Mouse (Mus musculus) stomach, embryonic 16.5 days (tissue): Measurements from ENCODE around the gene Ackr4. TPM values are rescaled to one million over a fixed set of nuclear protein-coding genes. Genes with fewer than 3 reads are reported as not detected.

ENCODE experiments used
- ATAC-seq: fragments of 200-750 bp; cut with Nextera tagmentation; 2 replicates; pipeline ENCODE4 v1.8.0; 2017; ENCODE audit warnings: moderate number of reproducible peaks, moderate TSS enrichment; ENCODE audit not compliant: insufficient read depth, low FRiP score
- H3K27ac ChIP-seq: fragments of 300-500 bp; sonication (generic); 2 replicates; pipeline ENCODE4 v1.5.1; 2014; ENCODE audit warnings: low read length
- H3K27me3 ChIP-seq: fragments of 300-500 bp; sonication (generic); 2 replicates; pipeline ENCODE4 v1.6.1; 2014; ENCODE audit warnings: low read length, control low read depth, mixed read lengths; ENCODE audit not compliant: control insufficient read depth, insufficient read depth
- H3K36me3 ChIP-seq: fragments of 300-500 bp; sonication (generic); 2 replicates; pipeline ENCODE4 v1.6.1; 2014; ENCODE audit warnings: low read length; ENCODE audit not compliant: control insufficient read depth, insufficient read depth
- H3K4me1 ChIP-seq: fragments of 300-500 bp; sonication (generic); 2 replicates; pipeline ENCODE4 v1.6.1; 2014; ENCODE audit warnings: low read length, control low read depth, mixed read lengths; ENCODE audit not compliant: control insufficient read depth, insufficient read depth
- H3K4me2 ChIP-seq: fragments of 300-500 bp; sonication (generic); 2 replicates; pipeline ENCODE4 v1.6.1; 2014; ENCODE audit warnings: low read depth, low read length, mixed read lengths
- H3K4me3 ChIP-seq: fragments of 300-500 bp; sonication (generic); replicated peaks from 2 replicates; pipeline ENCODE4 v1.5.1; 2014; ENCODE audit warnings: mild to moderate bottlenecking, low read length
- H3K9ac ChIP-seq: fragments of 300-500 bp; sonication (generic); 2 replicates; pipeline ENCODE4 v1.6.1; 2014; ENCODE audit warnings: low read length
- H3K9me3 ChIP-seq: fragments of 300-500 bp; sonication (generic); replicated peaks from 2 replicates; pipeline ENCODE4 v1.6.1; 2016; ENCODE audit warnings: low read length, control low read depth; ENCODE audit not compliant: control insufficient read depth
- WGBS: fragments of 180-500 bp; shearing (Covaris S2); extraction: QIAGEN DNeasy Blood & Tissue Kit; methylation state at CpG from one replicate; pipeline ENCODE4 v1.1.7; 2014; 5-methylcytosine and 5-hydroxymethylcytosine counted together
- polyA plus RNA-seq: library from polyadenylated mRNA; unstranded; fragments of >200 nt; fragmentation: Nextera tagmentation; extraction: Ambion mirVana; gene quantifications from 2 replicates; pipeline ENCODE4 v1.2.1, GENCODE M21; 2015

Gene Ackr4
- polyA plus RNA-seq, 1 experiment from 2014 or later = 4.9 TPM

DNA sequence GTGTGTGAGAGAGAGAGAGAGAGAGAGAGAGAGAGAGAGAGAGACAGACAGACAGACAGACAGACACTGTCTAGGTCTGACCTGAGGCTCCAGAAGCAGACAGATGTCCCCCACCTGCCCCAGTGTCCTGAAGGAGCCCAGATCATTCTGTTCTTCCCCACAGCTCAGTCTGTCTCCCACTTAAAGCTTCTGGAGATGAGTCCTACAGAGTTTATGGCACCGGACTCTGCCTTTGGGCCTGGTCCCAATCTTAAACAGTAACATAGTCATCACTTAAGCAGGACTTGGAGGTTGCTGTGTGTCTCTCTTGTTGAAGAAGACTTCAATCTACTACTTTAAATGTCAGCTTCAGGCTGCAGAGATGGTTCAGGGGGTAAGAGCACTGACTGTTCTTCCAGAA, 48.0 kb downstream of the Ackr4 start:
- Histone ChIP-seq H3K27me3 (no peaks in the 10 kb centered on the region), H3K36me3 (no peaks in the 10 kb centered on the region), H3K27ac (no peak overlapping the region), H3K9ac (no peak overlapping the region), H3K4me1 (no peaks in the 10 kb centered on the region), H3K4me2 (no peak overlapping the region), H3K4me3 (no peak overlapping the region), H3K9me3 (no peaks in the 10 kb centered on the region)
- no peak for ATAC-seq
- WGBS = 95% methylated on average over 1 of the region's 1 CpGs

GRCm38 (mm10) chr9:104075808-104076207, 50.9 kb downstream of the Ackr4 start:
- no peak overlapping the region for H3K4me2 ChIP-seq
- H3K9me3 ChIP-seq = no peaks in the 10 kb centered on the region
- H3K4me1 ChIP-seq = no peaks in the 10 kb centered on the region
- WGBS = 69% methylated on average over 2 of the region's 2 CpGs
- no peak overlapping the region for H3K4me3 ChIP-seq
- H3K36me3 ChIP-seq = no peaks in the 10 kb centered on the region
- no peak for ATAC-seq
- no peak overlapping the region for H3K9ac ChIP-seq
- no peaks in the 10 kb centered on the region for H3K27me3 ChIP-seq
- H3K27ac ChIP-seq = no peak overlapping the region

GRCm38 (mm10) chr9:104070863-104071604, 55.7 kb downstream of the Ackr4 start:
- Histone ChIP-seq H3K27ac (no peak overlapping the region), H3K36me3 (no peaks in the 10 kb centered on the region), H3K9me3 (no peaks in the 10 kb centered on the region), H3K27me3 (no peaks in the 10 kb centered on the region), H3K4me1 (no peaks in the 10 kb centered on the region), H3K9ac (no peak overlapping the region), H3K4me3 (no peak overlapping the region), H3K4me2 (no peak overlapping the region)
- 68% methylated on average over 8 of the region's 8 CpGs for WGBS
- ATAC-seq = no peak

DNA sequence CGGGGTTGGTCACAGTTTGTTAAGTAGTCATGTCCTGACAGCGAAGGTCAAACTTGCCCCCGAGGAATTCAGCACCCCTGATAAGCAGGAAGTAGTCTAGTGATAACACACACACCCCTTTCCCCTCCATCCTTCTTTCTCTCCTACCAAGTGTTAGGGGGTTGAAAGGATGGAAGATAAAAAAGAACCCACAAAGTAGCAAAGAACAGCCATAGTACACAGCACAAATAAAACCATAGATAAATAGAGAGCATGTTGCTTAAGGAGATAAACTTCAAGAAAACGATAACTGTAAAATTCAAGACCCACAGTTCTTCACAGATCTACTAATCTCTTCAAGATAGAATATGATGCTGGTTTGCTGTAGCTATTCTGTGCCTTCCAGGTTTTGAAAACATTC, 56.5 kb downstream of the Ackr4 start:
- H3K9me3 ChIP-seq = no peaks in the 10 kb centered on the region
- no peak for ATAC-seq
- H3K4me1 ChIP-seq = no peaks in the 10 kb centered on the region
- no peak overlapping the region for H3K4me2 ChIP-seq
- no peak overlapping the region for H3K27ac ChIP-seq
- WGBS = 71% methylated on average over 4 of the region's 4 CpGs
- H3K4me3 ChIP-seq = no peak overlapping the region
- no peak overlapping the region for H3K9ac ChIP-seq
- H3K36me3 ChIP-seq = no peaks in the 10 kb centered on the region
- H3K27me3 ChIP-seq = no peaks in the 10 kb centered on the region

- Histone ChIP-seq H3K36me3 (peaks cover 1% of the 10 kb centered on the region), H3K9ac (no peak overlapping the region), H3K4me3 (no peak overlapping the region), H3K9me3 (no peaks in the 10 kb centered on the region), H3K4me2 (no peak overlapping the region), H3K4me1 (peaks cover 11% of the 10 kb centered on the region), H3K27ac (no peak overlapping the region), H3K27me3 (no peaks in the 10 kb centered on the region)
- no peak for ATAC-seq
- 13% methylated on average over 1 of the region's 1 CpGs for WGBS
Observed at GRCm38 (mm10) chr9:104064571-104064970, 62.2 kb downstream of the Ackr4 start.

DNA sequence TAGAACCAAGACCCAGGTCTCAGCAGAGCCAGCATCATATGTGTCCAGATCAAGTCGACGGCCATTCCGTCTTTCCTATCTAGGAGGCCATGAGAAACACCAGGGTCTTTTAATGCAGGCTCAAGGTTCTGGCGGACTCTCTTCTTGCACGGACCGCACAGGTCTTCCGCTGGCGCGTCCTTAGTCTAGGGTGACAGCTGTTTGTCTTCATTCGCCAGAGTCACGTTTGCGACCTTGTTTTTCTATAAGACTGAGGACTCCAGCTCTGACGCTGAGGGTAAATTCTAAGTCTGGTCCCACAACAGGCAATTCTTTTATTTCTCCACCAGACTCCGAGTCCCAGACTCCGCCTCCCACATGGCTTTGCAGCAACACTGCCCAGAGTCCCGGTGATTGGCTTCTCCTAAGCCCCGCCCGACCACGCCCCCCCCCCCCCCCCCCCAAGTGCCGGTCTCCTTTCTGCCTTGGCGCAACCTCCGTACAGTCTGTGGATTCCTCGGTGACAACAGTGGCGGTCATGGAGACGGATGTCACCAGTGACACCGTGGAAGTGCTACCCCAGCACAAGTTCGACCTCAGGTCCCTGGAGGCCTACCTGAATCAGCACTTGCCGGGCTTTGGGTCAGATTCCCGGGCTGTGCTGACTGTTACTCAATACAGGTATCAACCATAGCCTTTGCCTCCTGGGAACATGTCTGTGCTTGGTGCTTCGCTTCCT, 63.3 kb downstream of the Ackr4 start, which contains the start of gene Acad11:
Gene Acad11, plus strand, starts transcription at position 134 of the 718 bp plus-strand sequence.
- Histone ChIP-seq H3K4me3 (peak within 1 kb of the TSS; percentile 100), H3K27ac (peak within 1 kb of the TSS; percentile 66; the same call in 1 of the 2 replicates), H3K4me1 (peaks cover 11% of the 10 kb centered on the region), H3K4me2 (peak within 1 kb of the TSS; percentile 92), H3K36me3 (peaks cover 3% of the 10 kb centered on the region), H3K9ac (peak within 1 kb of the TSS; percentile 95), H3K9me3 (no peaks in the 10 kb centered on the region), H3K27me3 (no peaks in the 10 kb centered on the region)
- ATAC-seq = peak; percentile 95
- under 1% methylated on average over 30 of the region's 30 CpGs for WGBS

GRCm38 (mm10) chr9:104062430-104063243, 64.1 kb downstream of the Ackr4 start, which contains the start of gene Uba5:
Gene Uba5, minus strand, starts transcription at chr9:104063134.
- H3K27me3 ChIP-seq = no peaks in the 10 kb centered on the region
- no peaks in the 10 kb centered on the region for H3K9me3 ChIP-seq
- peaks cover 7% of the 10 kb centered on the region for H3K36me3 ChIP-seq
- peak within 1 kb of the TSS; percentile 92 for H3K4me2 ChIP-seq
- H3K4me1 ChIP-seq = peaks cover 11% of the 10 kb centered on the region
- WGBS = under 1% methylated on average over 59 of the region's 59 CpGs
- peak within 1 kb of the TSS; percentile 95 for H3K9ac ChIP-seq
- peak within 1 kb of the TSS; percentile 100 for H3K4me3 ChIP-seq
- H3K27ac ChIP-seq = peak within 1 kb of the TSS; percentile 66; the same call in 1 of the 2 replicates
- ATAC-seq = peak; percentile 51; the same call in 1 of the 2 replicates

- Histone ChIP-seq H3K9me3 (no peaks in the 10 kb centered on the region), H3K4me2 (no peak overlapping the region), H3K4me3 (no peak overlapping the region), H3K36me3 (peaks cover 36% of the 10 kb centered on the region), H3K27me3 (no peaks in the 10 kb centered on the region), H3K27ac (no peak overlapping the region), H3K4me1 (no peaks in the 10 kb centered on the region), H3K9ac (no peak overlapping the region)
- 87% methylated on average over 6 of the region's 6 CpGs for WGBS
- no peak for ATAC-seq
Observed at GRCm38 (mm10) chr9:104051028-104051427, 75.7 kb downstream of the Ackr4 start.
